Mouse (Mus musculus): ENCODE measurements around the gene B3gnt8.

The B3gnt8 gene

GRCm38 (mm10) chr7:25626509-25627430, at the start of gene B3gnt8:
Gene B3gnt8 (plus strand): TSS chr7:25626654.
- DNase-seq: peak; percentile 73

- peak; percentile 39 for DNase-seq
These were observed 49.5 kb upstream of the B3gnt8 start for GRCm38 (mm10) chr7:25576793-25577437.

- no peak for DNase-seq
These were observed 47.0 kb upstream of the B3gnt8 start for GRCm38 (mm10) chr7:25579441-25579840.

- DNase-seq: no peak
These were observed 44.1 kb upstream of the B3gnt8 start for GRCm38 (mm10) chr7:25582301-25582810.

- no peak for DNase-seq
These were observed 41.8 kb upstream of the B3gnt8 start for GRCm38 (mm10) chr7:25584651-25585050.

- DNase-seq: no peak
These were observed 40.9 kb upstream of the B3gnt8 start for GRCm38 (mm10) chr7:25585351-25586204.

GRCm38 (mm10) chr7:25591226-25591625, 35.2 kb upstream of the B3gnt8 start:
- DNase-seq: no peak

GRCm38 (mm10) chr7:25593859-25594258, 32.6 kb upstream of the B3gnt8 start:
- DNase-seq: no peak

- DNase-seq: peak; percentile 89
These were observed 26.8 kb upstream of the B3gnt8 start for GRCm38 (mm10) chr7:25599663-25600062.

- no peak for DNase-seq
These were observed 25.8 kb upstream of the B3gnt8 start for GRCm38 (mm10) chr7:25600666-25601065.

GRCm38 (mm10) chr7:25601346-25601745, 25.1 kb upstream of the B3gnt8 start:
- DNase-seq: no peak

GRCm38 (mm10) chr7:25606625-25607063, 19.8 kb upstream of the B3gnt8 start:
- DNase-seq: no peak

- DNase-seq: no peak
These were observed 19.3 kb upstream of the B3gnt8 start for GRCm38 (mm10) chr7:25607196-25607595.

GRCm38 (mm10) chr7:25610056-25610455, 16.4 kb upstream of the B3gnt8 start:
- DNase-seq: no peak

- DNase-seq: no peak
These were observed 15.0 kb upstream of the B3gnt8 start for GRCm38 (mm10) chr7:25611501-25611900.

GRCm38 (mm10) chr7:25614086-25614485, 12.4 kb upstream of the B3gnt8 start:
- DNase-seq: no peak

GRCm38 (mm10) chr7:25614831-25615705, 11.4 kb upstream of the B3gnt8 start:
- DNase-seq: no peak

GRCm38 (mm10) chr7:25615706-25616011, 10.8 kb upstream of the B3gnt8 start, which contains the start of gene Erich4:
Gene Erich4 (minus strand): TSS chr7:25615892.
- DNase-seq: no peak

- DNase-seq: no peak
These were observed 8.9 kb upstream of the B3gnt8 start for GRCm38 (mm10) chr7:25617376-25618160.

- peak; percentile 97 for DNase-seq
These were observed 7.4 kb upstream of the B3gnt8 start, which contains the start of gene Dmac2 for GRCm38 (mm10) chr7:25618865-25619721. Gene Dmac2 (plus strand): TSS chr7:25619414.

Data from lung, postnatal 36 days (tissue).